Mouse (Mus musculus): ENCODE data around the gene Gm49387. TPM values are rescaled to one million over a fixed set of nuclear protein-coding genes. Genes with fewer than 3 reads are reported as not detected.

Gene Gm49387
- polyA plus RNA-seq, 1 experiment from 2014 or later: 0.74 TPM

GRCm38 (mm10) chr14:31575866-31576265 lies 64.8 kb downstream of the Gm49387 start:
- no peaks in the 10 kb centered on the region for H3K27me3 ChIP-seq (ENCODE audit: insufficient read depth, poor library complexity, severe bottlenecking)
- no peaks in the 10 kb centered on the region for H3K9me3 ChIP-seq
- H3K36me3 ChIP-seq: no peaks in the 10 kb centered on the region
- no peak for DNase-seq (ENCODE audit: low spot score)
- 62% methylated on average over 9 of the region's 9 CpGs for WGBS
- peak overlapping the region; percentile 80 for H3K27ac ChIP-seq
- peak overlapping the region; percentile 40 for H3K4me3 ChIP-seq
- H3K4me1 ChIP-seq: peaks cover 50% of the 10 kb centered on the region

GRCm38 (mm10) chr14:31574903-31575665 lies 65.6 kb downstream of the Gm49387 start:
- DNase-seq (ENCODE audit: low spot score): no peak
- H3K9me3 ChIP-seq: no peaks in the 10 kb centered on the region
- no peaks in the 10 kb centered on the region for H3K36me3 ChIP-seq
- no peak overlapping the region for H3K4me3 ChIP-seq
- H3K27me3 ChIP-seq (ENCODE audit: insufficient read depth, poor library complexity, severe bottlenecking): no peaks in the 10 kb centered on the region
- H3K4me1 ChIP-seq: peaks cover 58% of the 10 kb centered on the region
- 84% methylated on average over 18 of the region's 18 CpGs for WGBS
- H3K27ac ChIP-seq: no peak overlapping the region

- 86% methylated on average over 9 of the region's 9 CpGs for WGBS
- Histone ChIP-seq H3K27me3 (ENCODE audit: insufficient read depth, poor library complexity, severe bottlenecking) (no peaks in the 10 kb centered on the region), H3K4me3 (no peak overlapping the region), H3K4me1 (peaks cover 54% of the 10 kb centered on the region), H3K9me3 (no peaks in the 10 kb centered on the region), H3K27ac (no peak overlapping the region), H3K36me3 (no peaks in the 10 kb centered on the region)
- DNase-seq (ENCODE audit: low spot score): no peak
Measured at GRCm38 (mm10) chr14:31572561-31573175, 68.0 kb downstream of the Gm49387 start.

GRCm38 (mm10) chr14:31571419-31571818 lies 69.3 kb downstream of the Gm49387 start:
- Histone ChIP-seq H3K9me3 (no peaks in the 10 kb centered on the region), H3K27ac (no peak overlapping the region), H3K4me3 (no peak overlapping the region), H3K36me3 (no peaks in the 10 kb centered on the region), H3K27me3 (ENCODE audit: insufficient read depth, poor library complexity, severe bottlenecking) (no peaks in the 10 kb centered on the region), H3K4me1 (peaks cover 41% of the 10 kb centered on the region)
- WGBS: 83% methylated on average over 5 of the region's 5 CpGs
- no peak for DNase-seq (ENCODE audit: low spot score)

GRCm38 (mm10) chr14:31570131-31570951 lies 70.3 kb downstream of the Gm49387 start:
- Histone ChIP-seq H3K27me3 (ENCODE audit: insufficient read depth, poor library complexity, severe bottlenecking) (no peaks in the 10 kb centered on the region), H3K4me1 (peaks cover 41% of the 10 kb centered on the region), H3K9me3 (no peaks in the 10 kb centered on the region), H3K4me3 (no peak overlapping the region), H3K27ac (peak overlapping the region; percentile 8; the same call in 1 of the 2 replicates), H3K36me3 (no peaks in the 10 kb centered on the region)
- DNase-seq (ENCODE audit: low spot score): no peak
- 26% methylated on average over 6 of the region's 6 CpGs for WGBS

- H3K4me3 ChIP-seq: no peak overlapping the region
- 60% methylated on average over 7 of the region's 7 CpGs for WGBS
- peak overlapping the region; percentile 59; the same call in 1 of the 2 replicates for H3K27ac ChIP-seq
- H3K27me3 ChIP-seq (ENCODE audit: insufficient read depth, poor library complexity, severe bottlenecking): no peaks in the 10 kb centered on the region
- no peak for DNase-seq (ENCODE audit: low spot score)
- no peaks in the 10 kb centered on the region for H3K9me3 ChIP-seq
- H3K4me1 ChIP-seq: peaks cover 48% of the 10 kb centered on the region
- H3K36me3 ChIP-seq: no peaks in the 10 kb centered on the region
Measured at GRCm38 (mm10) chr14:31569151-31569631, 71.5 kb downstream of the Gm49387 start.

- no peaks in the 10 kb centered on the region for H3K9me3 ChIP-seq
- 63% methylated on average over 9 of the region's 9 CpGs for WGBS
- no peaks in the 10 kb centered on the region for H3K27me3 ChIP-seq (ENCODE audit: insufficient read depth, poor library complexity, severe bottlenecking)
- H3K4me1 ChIP-seq: peaks cover 50% of the 10 kb centered on the region
- no peaks in the 10 kb centered on the region for H3K36me3 ChIP-seq
- peak overlapping the region; percentile 83 for H3K27ac ChIP-seq
- H3K4me3 ChIP-seq: no peak overlapping the region
- no peak for DNase-seq (ENCODE audit: low spot score)
Measured at GRCm38 (mm10) chr14:31565478-31566212, 75.0 kb downstream of the Gm49387 start.

GRCm38 (mm10) chr14:31564452-31565179 lies 76.1 kb downstream of the Gm49387 start:
- Histone ChIP-seq H3K9me3 (no peaks in the 10 kb centered on the region), H3K27me3 (ENCODE audit: insufficient read depth, poor library complexity, severe bottlenecking) (no peaks in the 10 kb centered on the region), H3K4me1 (peaks cover 51% of the 10 kb centered on the region), H3K4me3 (no peak overlapping the region), H3K36me3 (no peaks in the 10 kb centered on the region), H3K27ac (peak overlapping the region; percentile 83)
- WGBS: 12% methylated on average over 6 of the region's 6 CpGs
- DNase-seq (ENCODE audit: low spot score): peak; percentile 80

- peaks cover 59% of the 10 kb centered on the region for H3K4me1 ChIP-seq
- WGBS: 12% methylated on average over 5 of the region's 5 CpGs
- H3K27me3 ChIP-seq (ENCODE audit: insufficient read depth, poor library complexity, severe bottlenecking): no peaks in the 10 kb centered on the region
- H3K9me3 ChIP-seq: no peaks in the 10 kb centered on the region
- H3K4me3 ChIP-seq: no peak overlapping the region
- peak overlapping the region; percentile 69 for H3K27ac ChIP-seq
- DNase-seq (ENCODE audit: low spot score): peak; percentile 88
- H3K36me3 ChIP-seq: no peaks in the 10 kb centered on the region
Measured at GRCm38 (mm10) chr14:31560886-31561285, 79.8 kb downstream of the Gm49387 start.

- 47% methylated on average over 5 of the region's 5 CpGs for WGBS
- Histone ChIP-seq H3K4me1 (peaks cover 48% of the 10 kb centered on the region), H3K4me3 (no peak overlapping the region), H3K27ac (no peak overlapping the region), H3K9me3 (no peaks in the 10 kb centered on the region), H3K36me3 (no peaks in the 10 kb centered on the region), H3K27me3 (ENCODE audit: insufficient read depth, poor library complexity, severe bottlenecking) (no peaks in the 10 kb centered on the region)
- DNase-seq (ENCODE audit: low spot score): no peak
Measured at GRCm38 (mm10) chr14:31559216-31559615, 81.5 kb downstream of the Gm49387 start.

- Histone ChIP-seq H3K27me3 (ENCODE audit: insufficient read depth, poor library complexity, severe bottlenecking) (no peaks in the 10 kb centered on the region), H3K4me3 (no peak overlapping the region), H3K36me3 (no peaks in the 10 kb centered on the region), H3K27ac (peak overlapping the region; percentile 30; the same call in 1 of the 2 replicates), H3K9me3 (no peaks in the 10 kb centered on the region), H3K4me1 (peaks cover 42% of the 10 kb centered on the region)
- no peak for DNase-seq (ENCODE audit: low spot score)
- 77% methylated on average over 9 of the region's 9 CpGs for WGBS
Measured at GRCm38 (mm10) chr14:31557784-31558183, 82.9 kb downstream of the Gm49387 start.

- H3K9me3 ChIP-seq: no peaks in the 10 kb centered on the region
- no peak overlapping the region for H3K27ac ChIP-seq
- WGBS: 83% methylated on average over 8 of the region's 8 CpGs
- peaks cover 44% of the 10 kb centered on the region for H3K4me1 ChIP-seq
- H3K27me3 ChIP-seq (ENCODE audit: insufficient read depth, poor library complexity, severe bottlenecking): no peaks in the 10 kb centered on the region
- no peak for DNase-seq (ENCODE audit: low spot score)
- H3K4me3 ChIP-seq: no peak overlapping the region
- 0 out of 2 replicates have a peak, but pooled peaks cover 2% of the 10 kb centered on the region for H3K36me3 ChIP-seq
Measured at GRCm38 (mm10) chr14:31557273-31557672, 83.4 kb downstream of the Gm49387 start.
